Mouse (Mus musculus) kidney, postnatal 0 days (tissue): ENCODE results near the gene Gm49337. TPM values are rescaled to one million over a fixed set of nuclear protein-coding genes. Genes with fewer than 3 reads are reported as not detected.

ENCODE experiments used
- ATAC-seq: fragments of 200-750 bp; cut with Nextera tagmentation; replicated peaks from 2 replicates; pipeline ENCODE4 v1.8.0; 2017; ENCODE audit warnings: low read depth, moderate number of reproducible peaks, moderate TSS enrichment, moderate library complexity; ENCODE audit not compliant: low FRiP score
- DNase-seq: peaks from one replicate; pipeline ENCODE4 v3.0.0-alpha.2; 2016; ENCODE audit warnings: low spot score
- H3K27ac ChIP-seq: fragments of 300-500 bp; sonication (generic); 2 replicates; pipeline ENCODE4 v1.5.1; 2014; ENCODE audit warnings: mild to moderate bottlenecking
- H3K27me3 ChIP-seq: fragments of 300-500 bp; sonication (generic); 2 replicates; pipeline ENCODE4 v1.6.1; 2014; ENCODE audit warnings: low read length, mixed read lengths; ENCODE audit not compliant: insufficient read depth
- H3K36me3 ChIP-seq: fragments of 300-500 bp; sonication (generic); 2 replicates; pipeline ENCODE4 v1.6.1; 2014; ENCODE audit warnings: low read length, mixed read lengths; ENCODE audit not compliant: insufficient read depth
- H3K4me1 ChIP-seq: fragments of 300-500 bp; sonication (generic); replicated peaks from 2 replicates; pipeline ENCODE4 v1.6.1; 2014; ENCODE audit warnings: antibody characterized with exemption, low read length, mixed read lengths; ENCODE audit not compliant: insufficient read depth
- H3K4me2 ChIP-seq: fragments of 300-500 bp; sonication (generic); 2 replicates; pipeline ENCODE4 v1.6.1; 2014; ENCODE audit warnings: mild to moderate bottlenecking, low read length, moderate library complexity, mixed read lengths
- H3K4me3 ChIP-seq: fragments of 300-500 bp; sonication (generic); replicated peaks from 2 replicates; pipeline ENCODE4 v1.5.1; 2014; ENCODE audit warnings: low read depth, low read length
- H3K9ac ChIP-seq: fragments of 300-500 bp; sonication (generic); 2 replicates; pipeline ENCODE4 v1.6.1; 2014; ENCODE audit warnings: low read depth, low read length
- H3K9me3 ChIP-seq: fragments of 300-500 bp; sonication (generic); replicated peaks from 2 replicates; pipeline ENCODE4 v1.6.1; 2016; ENCODE audit warnings: low read length, inconsistent platforms, mixed read lengths
- CTCF ChIP-seq: IDR thresholded peaks from 2 replicates; pipeline ENCODE4 v1.5.1; 2016; ENCODE audit warnings: antibody characterized with exemption, low read depth, mild to moderate bottlenecking, moderate library complexity
- WGBS: fragments of 180-500 bp; shearing (Covaris S2); extraction: QIAGEN DNeasy Blood & Tissue Kit; methylation state at CpG from one replicate; pipeline ENCODE4 v1.1.7; 2014; 5-methylcytosine and 5-hydroxymethylcytosine counted together
- polyA plus RNA-seq: library from polyadenylated mRNA; unstranded; fragments of >200 nt; fragmentation: Nextera tagmentation; extraction: Ambion mirVana; gene quantifications from 2 replicates; pipeline ENCODE4 v1.2.1, GENCODE M21; 2015

The Gm49337 gene
- polyA plus RNA-seq, 1 experiment from 2014 or later = not detected

GRCm38 (mm10) chr4:116219056-116219455 is 45.9 kb downstream of the Gm49337 start:
- Histone ChIP-seq H3K4me1 (peaks cover 7% of the 10 kb centered on the region; the same call in 1 of the 2 replicates), H3K9me3 (no peaks in the 10 kb centered on the region), H3K9ac (no peak overlapping the region), H3K36me3 (no peaks in the 10 kb centered on the region), H3K27ac (no peak overlapping the region), H3K4me3 (no peak overlapping the region), H3K27me3 (no peaks in the 10 kb centered on the region), H3K4me2 (no peak overlapping the region)
- no peak for TF ChIP-seq CTCF
- WGBS = 77% methylated on average over 1 of the region's 1 CpGs
- ATAC-seq = no peak
- no peak for DNase-seq

GRCm38 (mm10) chr4:116220071-116220650 is 47.0 kb downstream of the Gm49337 start:
- Histone ChIP-seq H3K27me3 (no peaks in the 10 kb centered on the region), H3K9me3 (no peaks in the 10 kb centered on the region), H3K27ac (peak overlapping the region; percentile 98), H3K4me1 (peaks cover 7% of the 10 kb centered on the region; the same call in 1 of the 2 replicates), H3K36me3 (no peaks in the 10 kb centered on the region), H3K9ac (peak overlapping the region; percentile 84), H3K4me3 (peak overlapping the region; percentile 73), H3K4me2 (peak overlapping the region; percentile 72)
- no peak for ATAC-seq
- WGBS = 2% methylated on average over 6 of the region's 6 CpGs
- no peak for TF ChIP-seq CTCF
- peak; percentile 53 for DNase-seq

GRCm38 (mm10) chr4:116220780-116221139 is 47.6 kb downstream of the Gm49337 start:
- no peak for TF ChIP-seq CTCF
- WGBS = under 1% methylated on average over 20 of the region's 26 CpGs

DNA sequence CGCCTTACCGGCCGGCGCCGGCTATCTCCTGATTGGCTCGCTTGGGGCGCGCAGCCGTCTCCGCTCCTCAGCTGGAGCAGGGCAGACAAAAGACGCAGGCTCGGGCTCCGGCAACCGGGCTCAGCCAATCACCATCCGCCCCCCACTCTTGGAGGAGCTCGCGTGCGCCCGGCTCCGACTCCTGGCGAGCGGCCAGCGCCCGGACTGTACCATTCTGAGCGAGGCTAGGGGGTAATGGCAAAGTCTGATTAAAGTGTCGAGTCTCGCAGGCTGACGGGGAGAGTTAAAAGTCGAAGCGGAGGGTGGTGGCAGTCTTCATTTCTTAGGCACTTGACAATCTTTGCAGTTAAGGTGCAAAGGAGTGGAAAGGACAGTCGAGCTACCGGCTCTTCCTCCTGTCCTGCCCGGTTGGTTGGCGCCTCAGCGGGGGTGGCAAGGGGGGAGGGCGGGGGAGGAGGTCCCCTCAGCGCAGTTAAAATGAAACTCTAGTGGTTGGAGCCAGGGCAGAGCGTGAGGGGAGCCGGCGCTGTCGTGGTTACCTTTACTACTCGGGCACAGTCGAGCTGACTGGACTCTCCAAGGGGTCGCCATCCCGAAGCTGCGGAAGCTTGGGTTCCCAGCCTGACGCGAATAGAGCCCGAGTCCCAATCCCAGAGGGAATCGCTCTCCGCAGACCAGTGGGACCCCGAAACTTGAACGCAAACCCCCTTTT is 48.1 kb downstream of the Gm49337 start, which contains the start of gene Pik3r3:
Gene Pik3r3, plus strand, starts transcription at position 479 of the 712 bp plus-strand sequence.
- H3K36me3 ChIP-seq = no peaks in the 10 kb centered on the region
- peak within 1 kb of the TSS; percentile 84 for H3K9ac ChIP-seq
- peak within 1 kb of the TSS; percentile 72 for H3K4me2 ChIP-seq
- 0% methylated on average over 50 of the region's 53 CpGs for WGBS
- H3K4me1 ChIP-seq = peaks cover 7% of the 10 kb centered on the region; the same call in 1 of the 2 replicates
- peak within 1 kb of the TSS; percentile 73 for H3K4me3 ChIP-seq
- no peaks in the 10 kb centered on the region for H3K27me3 ChIP-seq
- ATAC-seq = peak; percentile 100
- TF ChIP-seq CTCF = no peak
- DNase-seq = peak; percentile 100
- H3K9me3 ChIP-seq = no peaks in the 10 kb centered on the region
- peak within 1 kb of the TSS; percentile 98 for H3K27ac ChIP-seq

More at GRCm38 (mm10) chr4:116220780-116221139, 47.6 kb downstream of the Gm49337 start:
- peak overlapping the region; percentile 72 for H3K4me2 ChIP-seq
- H3K4me1 ChIP-seq = peaks cover 7% of the 10 kb centered on the region; the same call in 1 of the 2 replicates
- peak; percentile 60 for ATAC-seq
- H3K27me3 ChIP-seq = no peaks in the 10 kb centered on the region
- H3K27ac ChIP-seq = peak overlapping the region; percentile 98
- no peak for DNase-seq
- no peaks in the 10 kb centered on the region for H3K9me3 ChIP-seq
- H3K9ac ChIP-seq = peak overlapping the region; percentile 84
- H3K36me3 ChIP-seq = no peaks in the 10 kb centered on the region
- H3K4me3 ChIP-seq = peak overlapping the region; percentile 73

DNA sequence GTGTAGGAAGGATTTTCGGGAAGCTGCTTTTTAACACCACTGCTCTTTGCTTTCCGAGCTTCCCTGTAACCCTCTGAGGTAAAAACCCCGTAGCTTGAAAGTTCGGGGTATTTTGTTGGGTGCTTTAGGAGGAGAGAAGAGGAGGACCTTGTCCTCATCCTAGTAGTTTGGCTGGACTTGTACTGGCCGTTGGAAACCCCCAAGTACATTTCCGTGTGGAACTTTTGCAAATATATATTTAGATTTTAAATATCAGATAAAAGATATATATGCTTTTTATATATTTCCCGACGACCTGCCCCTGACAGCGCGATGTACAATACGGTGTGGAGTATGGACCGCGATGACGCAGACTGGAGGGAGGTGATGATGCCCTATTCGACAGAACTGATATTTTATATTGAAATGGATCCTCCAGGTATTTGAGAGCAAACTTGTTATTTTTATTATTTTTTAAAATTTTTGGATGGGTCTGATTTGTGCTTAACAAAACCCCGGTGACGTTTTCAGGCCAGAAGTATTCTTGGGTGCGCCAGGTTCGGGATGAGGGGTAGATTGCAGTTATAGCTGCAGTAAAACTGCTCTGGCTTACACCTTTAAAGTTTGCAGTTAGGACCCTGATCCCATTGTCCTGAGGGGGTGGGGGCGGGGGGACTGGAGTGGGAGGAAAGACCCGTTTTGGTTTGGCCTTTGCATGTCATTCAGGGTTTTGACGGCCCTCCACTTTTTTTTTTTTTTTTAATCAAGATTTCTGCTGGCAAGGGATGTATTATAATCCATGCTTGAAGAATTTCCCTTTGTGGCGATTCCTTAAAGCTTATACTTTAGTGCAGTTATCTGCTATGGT is 49.0 kb downstream of the Gm49337 start:
- H3K9me3 ChIP-seq = no peaks in the 10 kb centered on the region
- WGBS = under 1% methylated on average over 23 of the region's 23 CpGs
- no peak for ATAC-seq

GRCm38 (mm10) chr4:116222843-116223119 is 49.6 kb downstream of the Gm49337 start:
- H3K36me3 ChIP-seq = no peaks in the 10 kb centered on the region
- peak; percentile 36 for DNase-seq
- no peaks in the 10 kb centered on the region for H3K9me3 ChIP-seq
- TF ChIP-seq CTCF = no peak
- peak overlapping the region; percentile 72 for H3K4me2 ChIP-seq
- no peak for ATAC-seq
- peak overlapping the region; percentile 73 for H3K4me3 ChIP-seq
- no peaks in the 10 kb centered on the region for H3K27me3 ChIP-seq
- peak overlapping the region; percentile 84; the same call in 1 of the 2 replicates for H3K9ac ChIP-seq
- peaks cover 7% of the 10 kb centered on the region; the same call in 1 of the 2 replicates for H3K4me1 ChIP-seq
- H3K27ac ChIP-seq = no peak overlapping the region
- 3% methylated on average over 6 of the region's 6 CpGs for WGBS

More for the DNA sequence above, 49.0 kb downstream of the Gm49337 start:
- H3K4me1 ChIP-seq = peaks cover 7% of the 10 kb centered on the region; the same call in 1 of the 2 replicates
- peak overlapping the region; percentile 98 for H3K27ac ChIP-seq
- peak; percentile 62 for DNase-seq
- H3K36me3 ChIP-seq = no peaks in the 10 kb centered on the region
- H3K9ac ChIP-seq = peak overlapping the region; percentile 84
- TF ChIP-seq CTCF = no peak
- peak overlapping the region; percentile 72 for H3K4me2 ChIP-seq
- peak overlapping the region; percentile 73 for H3K4me3 ChIP-seq
- no peaks in the 10 kb centered on the region for H3K27me3 ChIP-seq
